ENCODE assay signal across 9 mouse cellular contexts in the genomic region with DNA sequence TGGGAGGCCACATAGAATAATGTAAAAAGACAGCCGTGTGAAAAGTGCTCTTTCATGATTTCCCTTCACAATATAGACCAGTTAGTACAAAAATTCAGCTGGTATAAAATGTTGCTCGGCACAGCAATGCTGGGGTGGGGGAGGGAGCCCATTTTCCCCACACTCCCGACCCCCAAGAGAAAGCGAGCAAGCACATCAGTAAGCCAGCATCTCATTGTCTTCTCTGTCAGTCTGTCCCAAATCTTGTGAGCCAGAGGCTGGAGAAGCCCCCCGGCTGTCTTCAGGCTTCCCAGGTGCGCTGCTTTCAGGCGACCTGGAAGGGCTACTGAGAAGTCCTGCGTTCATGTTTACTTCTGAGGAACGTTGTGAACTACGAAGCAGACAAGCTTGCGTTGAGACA. TPM values are rescaled to one million over a fixed set of nuclear protein-coding genes. Genes with fewer than 3 reads are reported as not detected.
DNase-seq lines count a peak whose midpoint lies in the region; ATAC-seq and TF ChIP-seq lines count a peak whose summit lies in the region.
"Had no signal": no experiment of that assay in that cellular context is flagged by ENCODE, and none has a peak within 500 bp of the region (broad histone marks: within the 10 kb centered on the region; RNA-seq: fewer than 3 reads in every experiment).

No protein-coding gene starts in this region.

- DNase-seq in layer of hippocampus, adult 2 months (ENCODE audit: low spot score in 2 of 2): no peak
- DNase-seq in layer of hippocampus, postnatal 14 days (ENCODE audit: low spot score in 2 of 2): no peak
- no peak for DNase-seq in left cerebral cortex, adult 11 months (ENCODE audit: low spot score)

- no peak for ATAC-seq in embryonic facial prominence, embryonic 15.5 days (ENCODE audit: insufficient number of reproducible peaks, low FRiP score, low TSS enrichment, low read depth)
- ATAC-seq in hindbrain, embryonic 13.5 days (ENCODE audit: low FRiP score): no peak
- peak; percentile 21; the same call in 1 of the 2 replicates for ATAC-seq in midbrain, embryonic 15.5 days (replicated peaks)
- no peak for ATAC-seq in monocyte, adult 5-6 weeks (replicated peaks; ENCODE audit: insufficient number of reproducible peaks, low FRiP score, low TSS enrichment, poor library complexity, severe bottlenecking)
- no peak for ATAC-seq in erythroid progenitor cell, adult 5-6 weeks (replicated peaks; ENCODE audit: low FRiP score, poor library complexity, severe bottlenecking)
- ATAC-seq: inflammation-experienced regulatory T-cells, adult 6 months had no signal

- H3K9me3 ChIP-seq in embryonic facial prominence, embryonic 15.5 days (replicated peaks): no peaks in the 10 kb centered on the region
- no peaks in the 10 kb centered on the region for H3K9me3 ChIP-seq in hindbrain, embryonic 13.5 days
- H3K9me3 ChIP-seq in midbrain, embryonic 15.5 days: no peaks in the 10 kb centered on the region

- H3K36me3 ChIP-seq in embryonic facial prominence, embryonic 15.5 days: no peaks in the 10 kb centered on the region
- H3K36me3 ChIP-seq in hindbrain, embryonic 13.5 days: no peaks in the 10 kb centered on the region
- H3K36me3 ChIP-seq in midbrain, embryonic 15.5 days (replicated peaks): no peaks in the 10 kb centered on the region

- H3K4me2 ChIP-seq in embryonic facial prominence, embryonic 15.5 days (replicated peaks): peak overlapping the region; percentile 97
- H3K4me2 ChIP-seq in hindbrain, embryonic 13.5 days: peak overlapping the region; percentile 84
- H3K4me2 ChIP-seq in midbrain, embryonic 15.5 days: peak overlapping the region; percentile 72

- H3K27me3 ChIP-seq in embryonic facial prominence, embryonic 15.5 days: peaks cover 35% of the 10 kb centered on the region
- peaks cover 9% of the 10 kb centered on the region; the same call in 1 of the 2 replicates for H3K27me3 ChIP-seq in hindbrain, embryonic 13.5 days
- H3K27me3 ChIP-seq in midbrain, embryonic 15.5 days (replicated peaks): peaks cover 11% of the 10 kb centered on the region; the same call in 1 of the 2 replicates

- 3% methylated on average over 11 of the region's 11 CpGs for WGBS in embryonic facial prominence, embryonic 15.5 days
- WGBS in hindbrain, embryonic 13.5 days: 2% methylated on average over 11 of the region's 11 CpGs
- 1% methylated on average over 11 of the region's 11 CpGs for WGBS in midbrain, embryonic 15.5 days

- no peak overlapping the region for H3K9ac ChIP-seq in embryonic facial prominence, embryonic 15.5 days
- H3K9ac ChIP-seq in hindbrain, embryonic 13.5 days: peak overlapping the region; percentile 88
- peak overlapping the region; percentile 67; the same call in 1 of the 2 replicates for H3K9ac ChIP-seq in midbrain, embryonic 15.5 days

- peak overlapping the region; percentile 93; the same call in 1 of the 2 replicates for H3K27ac ChIP-seq in layer of hippocampus, adult 2 months
- no peak overlapping the region for H3K27ac ChIP-seq in embryonic facial prominence, embryonic 15.5 days (replicated peaks)
- peak overlapping the region; percentile 90; the same call in 1 of the 2 replicates for H3K27ac ChIP-seq in hindbrain, embryonic 13.5 days
- no peak overlapping the region for H3K27ac ChIP-seq in midbrain, embryonic 15.5 days

- peak overlapping the region; percentile 72 for H3K4me3 ChIP-seq in layer of hippocampus, adult 2 months
- peak overlapping the region; percentile 47; the same call in 1 of the 2 replicates for H3K4me3 ChIP-seq in embryonic facial prominence, embryonic 15.5 days (replicated peaks)
- peak overlapping the region; percentile 79 for H3K4me3 ChIP-seq in hindbrain, embryonic 13.5 days
- H3K4me3 ChIP-seq in midbrain, embryonic 15.5 days: peak overlapping the region; percentile 63

- H3K4me1 ChIP-seq in embryonic facial prominence, embryonic 15.5 days: peaks cover 22% of the 10 kb centered on the region
- peaks cover 26% of the 10 kb centered on the region for H3K4me1 ChIP-seq in hindbrain, embryonic 13.5 days (replicated peaks)
- H3K4me1 ChIP-seq in midbrain, embryonic 15.5 days: peaks cover 25% of the 10 kb centered on the region

- no peak for TF ChIP-seq CTCF in layer of hippocampus, adult 2 months (conservative IDR thresholded peaks at IDR 0.05)

RNA-seq across cellular contexts. Expression of a gene that starts 0.7 kb away (rescaled TPM):
- total RNA-seq in layer of hippocampus, adult 2 months (2021): 10 to 100 TPM; 32.5 to 36.0 TPM
- 10 to 100 TPM; 32.7 to 33.6 TPM for total RNA-seq in layer of hippocampus, postnatal 14 days (2021)
- 4.5 and 4.9 TPM in 2 replicates for polyA plus RNA-seq in embryonic facial prominence, embryonic 15.5 days (2015; fragmentation: Nextera tagmentation; extraction: Ambion mirVana)
- polyA plus RNA-seq in hindbrain, embryonic 13.5 days (2015; fragmentation: Nextera tagmentation; extraction: Ambion mirVana): 45.8 and 48.6 TPM in 2 replicates
- polyA plus RNA-seq in midbrain, embryonic 15.5 days (2015; fragmentation: Nextera tagmentation; extraction: Ambion mirVana): 45.6 and 46.4 TPM in 2 replicates
- total RNA-seq in monocyte, adult 5-6 weeks (2017): 0.95 to 2.8 TPM (median 1.3 TPM) in 3 replicates
- total RNA-seq in erythroid progenitor cell, adult 5-6 weeks (2015; ENCODE audit: low replicate concordance): not detected in 2 replicates
- 0.30 TPM in 1 of 2 replicates, not detected in the other for total RNA-seq in erythroid progenitor cell, adult 5-6 weeks (2017; ENCODE audit: low replicate concordance)

Comparison
In these comparisons a context has a peak if more than half of its experiments do, and no peak if none do; other contexts are left out.
1. H3K27ac ChIP-seq: peak in layer of hippocampus, adult 2 months (single experiment) and hindbrain, embryonic 13.5 days (single experiment); none in embryonic facial prominence, embryonic 15.5 days (single experiment) and midbrain, embryonic 15.5 days (single experiment).
2. Peak in every context shown above with its lines, with median percentiles within 50 percentile points of each other: H3K4me3 ChIP-seq and H3K4me2 ChIP-seq.